Mouse (Mus musculus): ENCODE measurements around the gene Tubgcp3. TPM values are rescaled to one million over a fixed set of nuclear protein-coding genes. Genes with fewer than 3 reads are reported as not detected.

The Tubgcp3 gene
- polyA plus RNA-seq, 1 experiment from 2014 or later: 68.3 TPM

GRCm38 (mm10) chr8:12650495-12650894 is 21.6 kb downstream of the Tubgcp3 start:
- Histone ChIP-seq H3K9ac (ENCODE audit: low read length) (no peak overlapping the region), H3K36me3 (ENCODE audit: control insufficient read depth, insufficient read depth, low read length) (peaks cover 24% of the 10 kb centered on the region; the same call in 1 of the 2 replicates), H3K27ac (ENCODE audit: low read depth, low read length) (no peak overlapping the region), H3K4me1 (replicated peaks; ENCODE audit: control insufficient read depth, insufficient read depth, low read length) (no peaks in the 10 kb centered on the region), H3K4me2 (ENCODE audit: low read depth, low read length, severe bottlenecking) (no peak overlapping the region), H3K27me3 (ENCODE audit: control insufficient read depth, insufficient read depth, low read length) (no peaks in the 10 kb centered on the region), H3K4me3 (ENCODE audit: low read depth, low read length) (no peak overlapping the region), H3K9me3 (ENCODE audit: control insufficient read depth, low read length) (no peaks in the 10 kb centered on the region)
- 86% methylated on average over 4 of the region's 4 CpGs for WGBS
- DNase-seq (ENCODE audit: low spot score) (no peak), ATAC-seq (replicated peaks; ENCODE audit: low FRiP score) (no peak)

- H3K27ac ChIP-seq (ENCODE audit: low read depth, low read length): no peak overlapping the region
- H3K36me3 ChIP-seq (ENCODE audit: control insufficient read depth, insufficient read depth, low read length): peaks cover 17% of the 10 kb centered on the region; the same call in 1 of the 2 replicates
- ATAC-seq (replicated peaks; ENCODE audit: low FRiP score) (no peak), DNase-seq (ENCODE audit: low spot score) (no peak)
- no peak overlapping the region for H3K4me3 ChIP-seq (ENCODE audit: low read depth, low read length)
- no peaks in the 10 kb centered on the region for H3K27me3 ChIP-seq (ENCODE audit: control insufficient read depth, insufficient read depth, low read length)
- no peaks in the 10 kb centered on the region for H3K9me3 ChIP-seq (ENCODE audit: control insufficient read depth, low read length)
- 93% methylated on average over 4 of the region's 4 CpGs for WGBS
- no peak overlapping the region for H3K4me2 ChIP-seq (ENCODE audit: low read depth, low read length, severe bottlenecking)
- no peak overlapping the region for H3K9ac ChIP-seq (ENCODE audit: low read length)
- no peaks in the 10 kb centered on the region for H3K4me1 ChIP-seq (replicated peaks; ENCODE audit: control insufficient read depth, insufficient read depth, low read length)
Measured at GRCm38 (mm10) chr8:12648951-12649350, 23.1 kb downstream of the Tubgcp3 start.

- no peak overlapping the region for H3K9ac ChIP-seq (ENCODE audit: low read length)
- no peak for ATAC-seq (replicated peaks; ENCODE audit: low FRiP score)
- WGBS: 60% methylated on average over 4 of the region's 4 CpGs
- no peaks in the 10 kb centered on the region for H3K27me3 ChIP-seq (ENCODE audit: control insufficient read depth, insufficient read depth, low read length)
- no peak overlapping the region for H3K4me3 ChIP-seq (ENCODE audit: low read depth, low read length)
- H3K4me1 ChIP-seq (replicated peaks; ENCODE audit: control insufficient read depth, insufficient read depth, low read length): no peaks in the 10 kb centered on the region
- peaks cover 5% of the 10 kb centered on the region; the same call in 1 of the 2 replicates for H3K36me3 ChIP-seq (ENCODE audit: control insufficient read depth, insufficient read depth, low read length)
- H3K27ac ChIP-seq (ENCODE audit: low read depth, low read length): no peak overlapping the region
- DNase-seq (ENCODE audit: low spot score): no peak
- H3K4me2 ChIP-seq (ENCODE audit: low read depth, low read length, severe bottlenecking): no peak overlapping the region
- H3K9me3 ChIP-seq (ENCODE audit: control insufficient read depth, low read length): no peaks in the 10 kb centered on the region
Measured at GRCm38 (mm10) chr8:12646536-12646935, 25.5 kb downstream of the Tubgcp3 start.

GRCm38 (mm10) chr8:12644894-12645293 is 27.2 kb downstream of the Tubgcp3 start:
- WGBS: 90% methylated on average over 7 of the region's 7 CpGs
- no peaks in the 10 kb centered on the region for H3K4me1 ChIP-seq (replicated peaks; ENCODE audit: control insufficient read depth, insufficient read depth, low read length)

GRCm38 (mm10) chr8:12644341-12644740 is 27.7 kb downstream of the Tubgcp3 start:
- no peak overlapping the region for H3K9ac ChIP-seq (ENCODE audit: low read length)
- WGBS: 92% methylated on average over 8 of the region's 8 CpGs

More at GRCm38 (mm10) chr8:12644894-12645293, 27.2 kb downstream of the Tubgcp3 start:
- no peak overlapping the region for H3K4me2 ChIP-seq (ENCODE audit: low read depth, low read length, severe bottlenecking)
- ATAC-seq (replicated peaks; ENCODE audit: low FRiP score): no peak
- H3K27ac ChIP-seq (ENCODE audit: low read depth, low read length): no peak overlapping the region
- H3K9me3 ChIP-seq (ENCODE audit: control insufficient read depth, low read length): no peaks in the 10 kb centered on the region
- no peaks in the 10 kb centered on the region for H3K27me3 ChIP-seq (ENCODE audit: control insufficient read depth, insufficient read depth, low read length)
- H3K9ac ChIP-seq (ENCODE audit: low read length): no peak overlapping the region
- no peak overlapping the region for H3K4me3 ChIP-seq (ENCODE audit: low read depth, low read length)
- DNase-seq (ENCODE audit: low spot score): no peak
- H3K36me3 ChIP-seq (ENCODE audit: control insufficient read depth, insufficient read depth, low read length): peaks cover 5% of the 10 kb centered on the region; the same call in 1 of the 2 replicates

GRCm38 (mm10) chr8:12641527-12641926 is 30.5 kb downstream of the Tubgcp3 start:
- no peak overlapping the region for H3K4me3 ChIP-seq (ENCODE audit: low read depth, low read length)
- H3K27me3 ChIP-seq (ENCODE audit: control insufficient read depth, insufficient read depth, low read length): no peaks in the 10 kb centered on the region
- 96% methylated on average over 6 of the region's 6 CpGs for WGBS
- no peak overlapping the region for H3K27ac ChIP-seq (ENCODE audit: low read depth, low read length)
- DNase-seq (ENCODE audit: low spot score) (no peak), ATAC-seq (replicated peaks; ENCODE audit: low FRiP score) (no peak)
- H3K4me2 ChIP-seq (ENCODE audit: low read depth, low read length, severe bottlenecking): no peak overlapping the region
- H3K4me1 ChIP-seq (replicated peaks; ENCODE audit: control insufficient read depth, insufficient read depth, low read length): no peaks in the 10 kb centered on the region
- H3K36me3 ChIP-seq (ENCODE audit: control insufficient read depth, insufficient read depth, low read length): peaks cover 5% of the 10 kb centered on the region; the same call in 1 of the 2 replicates
- no peak overlapping the region for H3K9ac ChIP-seq (ENCODE audit: low read length)
- H3K9me3 ChIP-seq (ENCODE audit: control insufficient read depth, low read length): no peaks in the 10 kb centered on the region

More at GRCm38 (mm10) chr8:12644341-12644740, 27.7 kb downstream of the Tubgcp3 start:
- Histone ChIP-seq H3K36me3 (ENCODE audit: control insufficient read depth, insufficient read depth, low read length) (peaks cover 3% of the 10 kb centered on the region; the same call in 1 of the 2 replicates), H3K4me1 (replicated peaks; ENCODE audit: control insufficient read depth, insufficient read depth, low read length) (no peaks in the 10 kb centered on the region), H3K27ac (ENCODE audit: low read depth, low read length) (no peak overlapping the region), H3K9me3 (ENCODE audit: control insufficient read depth, low read length) (no peaks in the 10 kb centered on the region), H3K4me3 (ENCODE audit: low read depth, low read length) (no peak overlapping the region), H3K4me2 (ENCODE audit: low read depth, low read length, severe bottlenecking) (no peak overlapping the region), H3K27me3 (ENCODE audit: control insufficient read depth, insufficient read depth, low read length) (no peaks in the 10 kb centered on the region)
- ATAC-seq (replicated peaks; ENCODE audit: low FRiP score): no peak
- no peak for DNase-seq (ENCODE audit: low spot score)

GRCm38 (mm10) chr8:12638446-12638845 is 33.6 kb downstream of the Tubgcp3 start:
- Histone ChIP-seq H3K9me3 (ENCODE audit: control insufficient read depth, low read length) (no peaks in the 10 kb centered on the region), H3K27me3 (ENCODE audit: control insufficient read depth, insufficient read depth, low read length) (no peaks in the 10 kb centered on the region), H3K27ac (ENCODE audit: low read depth, low read length) (no peak overlapping the region), H3K36me3 (ENCODE audit: control insufficient read depth, insufficient read depth, low read length) (peaks cover 8% of the 10 kb centered on the region; the same call in 1 of the 2 replicates), H3K4me2 (ENCODE audit: low read depth, low read length, severe bottlenecking) (no peak overlapping the region), H3K9ac (ENCODE audit: low read length) (no peak overlapping the region), H3K4me3 (ENCODE audit: low read depth, low read length) (no peak overlapping the region), H3K4me1 (replicated peaks; ENCODE audit: control insufficient read depth, insufficient read depth, low read length) (no peaks in the 10 kb centered on the region)
- 96% methylated on average over 11 of the region's 11 CpGs for WGBS
- DNase-seq (ENCODE audit: low spot score) (no peak), ATAC-seq (replicated peaks; ENCODE audit: low FRiP score) (no peak)

- WGBS: 95% methylated on average over 2 of the region's 2 CpGs
- ATAC-seq (replicated peaks; ENCODE audit: low FRiP score): no peak
- Histone ChIP-seq H3K4me1 (replicated peaks; ENCODE audit: control insufficient read depth, insufficient read depth, low read length) (no peaks in the 10 kb centered on the region), H3K27ac (ENCODE audit: low read depth, low read length) (no peak overlapping the region), H3K4me3 (ENCODE audit: low read depth, low read length) (no peak overlapping the region), H3K4me2 (ENCODE audit: low read depth, low read length, severe bottlenecking) (no peak overlapping the region), H3K36me3 (ENCODE audit: control insufficient read depth, insufficient read depth, low read length) (peaks cover 8% of the 10 kb centered on the region; the same call in 1 of the 2 replicates), H3K9ac (ENCODE audit: low read length) (no peak overlapping the region), H3K9me3 (ENCODE audit: control insufficient read depth, low read length) (no peaks in the 10 kb centered on the region), H3K27me3 (ENCODE audit: control insufficient read depth, insufficient read depth, low read length) (no peaks in the 10 kb centered on the region)
- no peak for DNase-seq (ENCODE audit: low spot score)
Measured at GRCm38 (mm10) chr8:12635366-12635765, 36.7 kb downstream of the Tubgcp3 start.

- H3K4me1 ChIP-seq (replicated peaks; ENCODE audit: control insufficient read depth, insufficient read depth, low read length): no peaks in the 10 kb centered on the region
- H3K9ac ChIP-seq (ENCODE audit: low read length): no peak overlapping the region
- no peaks in the 10 kb centered on the region; the same call in 1 of the 2 replicates for H3K36me3 ChIP-seq (ENCODE audit: control insufficient read depth, insufficient read depth, low read length)
- H3K9me3 ChIP-seq (ENCODE audit: control insufficient read depth, low read length): no peaks in the 10 kb centered on the region
- H3K4me2 ChIP-seq (ENCODE audit: low read depth, low read length, severe bottlenecking): no peak overlapping the region
- no peak overlapping the region for H3K4me3 ChIP-seq (ENCODE audit: low read depth, low read length)
- ATAC-seq (replicated peaks; ENCODE audit: low FRiP score) (no peak), DNase-seq (ENCODE audit: low spot score) (peak; percentile 68)
- WGBS: 45% methylated on average over 3 of the region's 3 CpGs
- no peaks in the 10 kb centered on the region for H3K27me3 ChIP-seq (ENCODE audit: control insufficient read depth, insufficient read depth, low read length)
- H3K27ac ChIP-seq (ENCODE audit: low read depth, low read length): no peak overlapping the region
Measured at GRCm38 (mm10) chr8:12629079-12629478, 43.0 kb downstream of the Tubgcp3 start.
